ENCODE assay signal across 9 mouse cellular contexts in genomic region chr15:25637727-25638126, GRCm38 (mm10). TPM values are rescaled to one million over a fixed set of nuclear protein-coding genes. Genes with fewer than 3 reads are reported as not detected.
DNase-seq lines count a peak whose midpoint lies in the region; ATAC-seq and TF ChIP-seq lines count a peak whose summit lies in the region.
"Had no signal": no experiment of that assay in that cellular context is flagged by ENCODE, and none has a peak within 500 bp of the region (broad histone marks: within the 10 kb centered on the region; RNA-seq: fewer than 3 reads in every experiment).

No protein-coding gene starts in this region.

- 31% methylated on average over 9 of the region's 9 CpGs for WGBS in kidney, embryonic 16.5 days
- WGBS in midbrain, embryonic 14.5 days = 88% methylated on average over 9 of the region's 9 CpGs

- H3K4me1 ChIP-seq in kidney, embryonic 16.5 days (ENCODE audit: insufficient read depth, low read length) = peaks cover 68% of the 10 kb centered on the region
- no peaks in the 10 kb centered on the region for H3K4me1 ChIP-seq in midbrain, embryonic 14.5 days (ENCODE audit: control insufficient read depth, insufficient read depth, low read length)

- peak overlapping the region; percentile 53 for H3K4me3 ChIP-seq in gastrocnemius, adult 2 months
- H3K4me3 ChIP-seq in kidney, embryonic 16.5 days (ENCODE audit: low read length) = no peak overlapping the region
- H3K4me3 ChIP-seq in midbrain, embryonic 14.5 days (replicated peaks; ENCODE audit: low read depth, low read length) = no peak overlapping the region
- H3K4me3 ChIP-seq: heart, embryonic 15.5 days had no signal

- H3K27ac ChIP-seq in gastrocnemius, adult 2 months = peak overlapping the region; percentile 81
- peak overlapping the region; percentile 47 for H3K27ac ChIP-seq in kidney, embryonic 16.5 days (ENCODE audit: low read length)
- H3K27ac ChIP-seq in midbrain, embryonic 14.5 days (replicated peaks; ENCODE audit: low read depth, low read length) = no peak overlapping the region
- H3K27ac ChIP-seq: heart, embryonic 15.5 days had no signal

- no peak overlapping the region for H3K9ac ChIP-seq in kidney, embryonic 16.5 days (replicated peaks; ENCODE audit: low read length)
- no peak overlapping the region for H3K9ac ChIP-seq in midbrain, embryonic 14.5 days (replicated peaks; ENCODE audit: low read length)
- H3K9ac ChIP-seq: heart, embryonic 15.5 days had no signal

- peak; percentile 11 for DNase-seq in layer of hippocampus, adult 11-12 months (ENCODE audit: low spot score)
- DNase-seq in layer of hippocampus, adult 9-10 months (ENCODE audit: low spot score) = no peak
- DNase-seq in gastrocnemius, adult 2 months = peak; percentile 82
- peak; percentile 64 to 68 for DNase-seq in right cerebral cortex, adult 2 months (ENCODE audit: low spot score in 2 of 2)
- no peak for DNase-seq in midbrain, embryonic 14.5 days
- DNase-seq in thymus, postnatal 4 days = no peak

- H3K4me2 ChIP-seq in kidney, embryonic 16.5 days (replicated peaks; ENCODE audit: low read depth, low read length) = no peak overlapping the region
- no peak overlapping the region for H3K4me2 ChIP-seq in midbrain, embryonic 14.5 days (ENCODE audit: low read length)
- H3K4me2 ChIP-seq: heart, embryonic 15.5 days had no signal

- intact Hi-C loops in gastrocnemius, adult 2 months (cut with DNase I) = loop anchor here (5.0 kb wide), 1 partner anchor 35 kb away; no protein-coding TSS in a partner anchor

- no peaks in the 10 kb centered on the region for H3K9me3 ChIP-seq in kidney, embryonic 16.5 days (ENCODE audit: low read length)
- H3K9me3 ChIP-seq in midbrain, embryonic 14.5 days (ENCODE audit: control insufficient read depth, low read length) = no peaks in the 10 kb centered on the region
- H3K9me3 ChIP-seq: heart, embryonic 15.5 days had no signal

- no peaks in the 10 kb centered on the region for H3K27me3 ChIP-seq in kidney, embryonic 16.5 days (ENCODE audit: insufficient read depth, low read length)
- H3K27me3 ChIP-seq in midbrain, embryonic 14.5 days (ENCODE audit: control insufficient read depth, insufficient read depth, low read length) = no peaks in the 10 kb centered on the region
- H3K27me3 ChIP-seq: heart, embryonic 15.5 days had no signal

- no peaks in the 10 kb centered on the region for H3K36me3 ChIP-seq in kidney, embryonic 16.5 days (ENCODE audit: insufficient read depth, low read length)
- no peaks in the 10 kb centered on the region for H3K36me3 ChIP-seq in midbrain, embryonic 14.5 days (ENCODE audit: control insufficient read depth, insufficient read depth, low read length)
- H3K36me3 ChIP-seq: heart, embryonic 15.5 days had no signal

- no peak for TF ChIP-seq CTCF in gastrocnemius, adult 2 months (IDR thresholded peaks at IDR 0.05)

- ATAC-seq in kidney, embryonic 16.5 days (ENCODE audit: low FRiP score, low TSS enrichment) = peak; percentile 60
- no peak for ATAC-seq in megakaryocyte-erythroid progenitor cell, adult 5-6 weeks (replicated peaks; ENCODE audit: low FRiP score, low TSS enrichment, poor library complexity, severe bottlenecking)
- no peak for ATAC-seq in midbrain, embryonic 14.5 days (ENCODE audit: low FRiP score, low TSS enrichment)

RNA-seq across cellular contexts. Expression of gene Myo10, which starts 15.4 kb away (rescaled TPM):
- total RNA-seq in gastrocnemius, adult 2 months (2021) = 10 to 100 TPM; 56.1 to 62.0 TPM
- 33.2 and 37.7 TPM in 2 replicates for polyA plus RNA-seq in kidney, embryonic 16.5 days (2015; fragmentation: Nextera tagmentation; extraction: Ambion mirVana)
- total RNA-seq in megakaryocyte-erythroid progenitor cell, adult 5-6 weeks (2014; fragmentation: Nextera tagmentation) = 1.6 and 6.6 TPM in 2 replicates
- 3.9 and 6.8 TPM in 2 replicates for total RNA-seq in megakaryocyte-erythroid progenitor cell, adult 5-6 weeks (2017)
- polyA plus RNA-seq in midbrain, embryonic 14.5 days (2014; fragmentation: Nextera tagmentation; extraction: Ambion mirVana) = 24.5 and 33.6 TPM in 2 replicates

Comparison
In these comparisons a context has a peak if more than half of its experiments do, and no peak if none do; other contexts are left out.
1. DNase-seq: peak in layer of hippocampus, adult 11-12 months (single experiment), gastrocnemius, adult 2 months (single experiment) and right cerebral cortex, adult 2 months (2 of 2); none in layer of hippocampus, adult 9-10 months (single experiment), midbrain, embryonic 14.5 days (single experiment) and thymus, postnatal 4 days (single experiment).
2. RNA of gene Myo10, which starts 15.4 kb away (total RNA-seq): 56.1 to 62.0 TPM in gastrocnemius, adult 2 months; 1.6 to 6.8 TPM in megakaryocyte-erythroid progenitor cell, adult 5-6 weeks; every median in the first group is over 4 times any median in the second.